Mouse (Mus musculus) left cerebral cortex, adult 11 months (tissue): ENCODE results near the gene Fam114a2.

Experiments
- DNase-seq: peaks from one replicate; pipeline ENCODE4 v3.0.0; 2022; ENCODE audit warnings: low spot score

Fam114a2 gene

DNA sequence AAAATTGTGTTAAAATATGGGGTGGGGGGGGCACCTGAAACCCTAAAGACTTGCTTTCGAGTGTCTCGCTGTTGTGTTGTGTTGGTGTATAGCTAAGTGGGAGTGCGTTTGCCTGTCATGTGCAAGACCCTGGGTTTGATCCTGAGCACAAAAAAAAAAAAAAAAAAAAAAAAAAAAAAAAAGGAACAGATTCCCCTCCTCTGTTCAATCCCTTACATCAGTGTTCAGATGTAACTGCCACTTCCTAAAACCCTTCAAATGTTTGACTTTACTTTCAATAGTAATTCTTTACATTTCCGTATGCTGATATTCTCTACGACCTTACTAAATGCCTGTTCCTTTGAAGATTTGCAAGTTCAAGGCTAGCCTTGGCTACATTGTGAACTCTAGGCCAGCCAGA is 887 bp upstream of the Fam114a2 start:
- DNase-seq: no peak

DNA sequence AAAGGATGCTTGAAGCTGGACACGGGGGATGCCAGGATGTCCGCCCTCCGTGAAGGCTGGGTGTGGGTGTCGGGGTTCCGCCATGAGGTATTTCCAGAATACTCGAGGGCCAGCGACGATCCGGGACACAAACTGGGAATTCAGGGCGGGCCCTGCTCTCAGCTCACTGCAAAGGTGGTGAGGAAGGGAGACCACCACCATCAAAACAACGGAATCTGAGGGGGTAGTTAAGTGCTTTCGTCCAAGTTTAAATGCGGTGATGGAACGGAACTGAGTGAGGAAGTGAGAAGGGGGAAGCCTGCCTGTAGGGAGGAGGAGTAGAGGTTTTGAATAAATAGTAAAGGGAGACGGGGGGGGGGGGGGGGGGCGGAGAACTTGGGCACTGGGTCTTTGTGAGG is 333 bp upstream of the Fam114a2 start:
- DNase-seq: peak; percentile 8

DNA sequence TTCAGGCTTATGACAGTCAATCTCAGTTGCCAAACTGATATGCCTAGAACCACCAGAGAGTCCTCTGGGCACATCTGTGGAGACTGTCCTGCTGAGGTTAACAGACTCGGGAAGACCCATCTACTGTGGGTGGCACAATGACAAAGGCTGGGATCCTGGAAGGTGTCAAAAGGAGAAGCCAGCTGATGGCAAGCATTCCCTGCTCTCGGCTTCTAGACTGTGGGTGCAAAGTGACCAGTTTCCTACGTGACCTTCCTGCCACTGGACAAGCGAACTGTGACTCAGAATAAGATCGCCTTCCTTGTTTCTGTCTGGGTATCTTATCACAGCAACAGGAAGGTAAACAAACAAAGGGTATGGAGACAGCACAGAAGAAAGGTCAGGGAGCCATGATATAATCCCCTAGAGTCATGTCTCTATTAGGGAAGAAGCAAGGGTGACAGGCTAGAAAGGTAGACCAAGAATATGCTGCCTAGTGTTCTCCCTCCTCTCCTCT is 1.4 kb downstream of the Fam114a2 start:
- no peak for DNase-seq

DNA sequence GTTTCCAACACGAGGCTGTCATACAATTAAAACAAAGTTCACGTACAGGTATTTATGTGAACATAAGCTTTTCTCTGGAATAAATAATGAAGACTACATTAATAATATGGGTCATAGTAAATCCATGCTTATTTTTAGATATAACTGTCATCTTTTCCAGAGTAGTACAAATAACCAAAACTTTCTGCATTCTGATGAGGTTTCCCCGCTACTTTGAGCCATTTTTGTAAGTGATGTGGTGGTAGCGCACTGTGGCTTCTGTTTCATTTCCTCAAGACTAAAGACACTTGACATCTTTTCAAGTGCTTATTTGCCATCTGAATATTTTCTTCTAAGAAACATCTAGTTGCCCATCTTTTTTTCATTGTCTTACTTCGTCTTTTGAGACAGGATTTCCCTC is 3.2 kb downstream of the Fam114a2 start:
- DNase-seq: no peak

GRCm38 (mm10) chr11:57506899-57507298 is 11.5 kb downstream of the Fam114a2 start:
- no peak for DNase-seq

- no peak for DNase-seq
Observed at GRCm38 (mm10) chr11:57503155-57503554, 15.3 kb downstream of the Fam114a2 start.

GRCm38 (mm10) chr11:57498215-57498614 is 20.2 kb downstream of the Fam114a2 start:
- DNase-seq: no peak

DNA sequence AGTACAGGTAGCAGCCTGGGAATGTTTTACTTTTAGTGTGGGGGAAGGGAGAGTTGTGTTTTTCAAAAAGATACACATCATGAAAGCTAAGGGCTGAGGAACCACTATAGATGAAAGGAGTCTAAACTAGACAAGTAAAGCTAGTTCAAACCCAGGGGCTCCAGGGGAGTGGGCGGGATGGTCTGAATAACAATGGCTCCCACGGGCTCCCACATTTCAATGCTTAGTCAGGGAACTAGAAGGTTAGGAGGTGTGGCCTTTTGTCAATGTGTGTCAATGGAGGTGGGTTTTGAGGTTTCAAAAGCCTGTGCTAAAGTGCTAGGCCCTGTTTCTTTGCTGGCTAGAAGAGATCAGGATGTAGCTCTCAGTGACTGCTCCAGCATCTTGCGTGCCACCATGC is 20.7 kb downstream of the Fam114a2 start:
- no peak for DNase-seq

DNA sequence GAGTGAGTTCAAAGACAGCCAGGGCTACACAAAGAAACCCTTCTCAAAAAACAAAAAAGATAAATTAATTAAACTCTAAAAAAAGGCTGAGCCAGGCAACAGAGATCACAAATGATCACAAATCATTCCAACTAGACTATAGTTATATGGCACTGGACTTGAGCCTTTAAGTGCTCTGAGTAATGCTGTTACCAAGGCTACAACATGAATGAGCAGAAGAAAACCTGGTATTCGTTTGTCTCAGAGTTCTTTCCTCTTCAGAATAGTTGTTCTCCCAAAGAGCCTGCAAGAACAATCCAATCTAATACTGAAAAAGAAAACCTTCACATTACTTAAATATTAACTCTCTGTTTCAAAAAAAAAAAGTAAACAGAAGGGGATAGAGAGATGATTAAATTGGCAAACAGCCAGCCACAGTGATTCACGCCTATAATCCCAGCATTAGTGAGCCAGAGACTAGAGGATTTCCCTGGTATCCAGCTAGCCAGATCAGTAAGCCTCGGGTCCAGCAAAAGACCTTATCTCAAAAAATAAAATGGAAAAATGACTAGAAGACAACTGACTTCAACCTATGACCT is 21.9 kb downstream of the Fam114a2 start:
- no peak for DNase-seq

DNA sequence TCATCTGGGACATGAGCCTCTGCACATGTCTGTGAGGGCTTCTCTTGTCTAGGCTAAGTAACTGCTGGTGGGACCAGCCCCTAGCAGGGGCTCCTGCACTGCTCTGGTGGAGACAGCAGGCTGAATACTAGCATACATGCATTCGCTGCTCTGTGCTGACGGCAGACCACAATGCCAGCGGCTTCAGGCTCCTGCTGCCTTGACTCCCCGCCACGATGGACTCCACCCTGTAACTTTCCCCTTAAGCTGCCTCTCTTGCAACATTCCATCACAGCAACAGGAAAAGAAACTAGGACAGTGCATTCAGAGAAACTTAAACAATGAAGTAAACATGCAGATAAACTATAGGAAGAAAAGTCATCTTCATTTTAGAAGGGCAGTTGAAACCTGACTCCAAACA is 30.0 kb downstream of the Fam114a2 start:
- DNase-seq: no peak

GRCm38 (mm10) chr11:57478077-57478476 is 40.3 kb downstream of the Fam114a2 start:
- DNase-seq: no peak

DNA sequence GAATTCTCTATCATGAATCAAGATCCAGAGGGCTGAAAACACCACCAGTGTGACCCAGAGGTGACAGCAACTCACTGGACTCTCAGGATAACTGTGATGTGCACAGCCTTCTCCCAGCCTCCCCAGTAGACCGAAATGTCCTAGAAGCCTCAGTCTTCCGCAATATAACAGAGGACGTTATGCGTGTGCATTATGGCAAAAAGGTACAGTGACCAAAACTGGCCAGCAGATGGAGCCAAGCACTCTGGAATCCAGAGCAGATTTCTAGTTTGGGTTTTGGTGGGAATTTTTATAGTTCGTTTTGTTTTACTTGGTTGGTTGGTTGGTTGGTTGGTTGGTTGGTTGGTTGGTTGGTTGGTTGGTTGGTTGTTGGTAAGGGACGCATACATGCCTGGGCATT is 43.3 kb downstream of the Fam114a2 start:
- no peak for DNase-seq

- peak; percentile 18 for DNase-seq
Observed at GRCm38 (mm10) chr11:57474296-57474941, 44.0 kb downstream of the Fam114a2 start.

- no peak for DNase-seq
Observed at GRCm38 (mm10) chr11:57470979-57471378, 47.4 kb downstream of the Fam114a2 start.

GRCm38 (mm10) chr11:57470056-57470455 is 48.4 kb downstream of the Fam114a2 start:
- DNase-seq: no peak

DNA sequence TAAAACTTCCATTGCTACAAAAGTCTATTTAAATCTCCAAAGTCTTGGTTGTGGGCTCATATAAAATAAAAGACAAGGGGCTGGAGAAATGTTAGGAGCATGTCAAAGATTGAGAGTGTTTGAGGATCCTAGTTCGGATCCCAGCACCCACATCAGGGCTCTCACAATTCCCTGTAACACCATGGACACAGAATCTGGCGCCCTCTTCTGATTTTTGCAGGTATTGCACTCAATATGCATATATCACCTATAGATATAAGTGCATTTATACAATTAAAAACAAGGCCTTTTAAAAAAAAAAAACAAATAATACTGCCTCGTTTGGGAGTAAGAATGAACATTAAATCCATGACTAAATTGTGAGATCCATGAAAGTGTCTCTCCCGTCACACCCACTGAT is 49.7 kb downstream of the Fam114a2 start:
- DNase-seq: no peak

DNA sequence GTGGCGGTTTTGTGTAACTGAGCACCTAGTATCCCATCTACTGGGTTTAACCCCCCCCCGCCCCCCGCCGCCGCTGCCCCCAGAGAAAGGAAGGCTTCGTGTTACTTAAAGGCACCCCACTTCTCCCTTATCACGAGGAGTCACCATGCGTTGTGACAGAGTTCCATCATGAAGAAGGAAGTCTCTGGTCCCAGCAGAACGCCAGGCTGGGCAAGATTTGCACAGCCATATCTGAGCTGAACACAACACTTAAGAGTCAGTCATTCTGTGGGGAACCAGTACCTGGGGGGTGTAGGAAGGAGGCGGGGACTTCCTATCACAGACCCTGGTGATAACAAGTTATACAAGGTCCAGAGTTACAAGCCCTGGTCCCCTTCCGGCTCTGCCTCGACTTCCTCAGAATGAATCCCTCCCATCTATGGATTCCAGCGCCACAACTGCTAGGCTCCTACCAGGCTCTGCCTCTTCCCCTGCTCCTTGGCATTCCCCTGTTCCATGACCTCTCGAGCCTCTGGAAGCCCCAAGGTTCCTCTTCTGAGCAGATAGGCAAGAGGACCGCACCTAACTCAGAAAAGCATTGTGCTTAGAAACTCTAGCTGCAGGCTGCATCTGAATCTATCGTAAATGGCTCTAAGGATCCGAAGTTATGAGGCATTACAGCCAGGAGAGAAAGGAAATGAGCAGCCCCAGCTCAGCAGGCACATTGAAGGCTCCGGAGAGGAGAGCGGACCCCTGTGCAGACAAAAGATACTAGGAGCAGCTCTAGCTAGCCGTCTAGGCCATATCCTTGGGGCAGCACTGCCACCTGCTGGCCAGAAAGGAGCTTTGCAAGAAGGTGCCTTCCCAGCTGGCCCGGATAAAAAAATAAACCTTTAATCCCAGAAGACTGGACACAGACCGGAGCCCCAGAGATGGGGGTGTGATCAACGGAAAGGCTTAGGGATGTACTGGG is 51.0 kb downstream of the Fam114a2 start:
- DNase-seq: peak; percentile 18

DNA sequence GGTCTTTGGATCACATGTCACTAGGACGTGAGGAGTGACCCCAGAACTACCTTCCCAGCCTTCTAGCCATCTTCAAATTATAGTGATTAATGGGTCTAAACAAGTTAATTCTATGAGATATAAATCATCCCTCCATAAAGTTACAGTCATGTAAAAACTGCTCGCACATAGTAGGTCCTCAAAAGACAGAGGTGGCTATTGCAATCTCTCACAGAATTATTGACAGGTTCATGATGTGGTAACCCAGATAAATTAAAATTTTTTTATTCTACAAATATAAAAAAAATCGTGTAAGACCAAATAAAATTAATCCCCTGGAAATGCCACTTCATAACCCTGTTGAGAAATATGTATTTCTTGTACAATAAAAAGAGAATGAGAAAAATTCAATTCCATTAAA is 52.6 kb downstream of the Fam114a2 start:
- DNase-seq: no peak

- no peak for DNase-seq
Observed at GRCm38 (mm10) chr11:57465025-57465424, 53.4 kb downstream of the Fam114a2 start.

DNA sequence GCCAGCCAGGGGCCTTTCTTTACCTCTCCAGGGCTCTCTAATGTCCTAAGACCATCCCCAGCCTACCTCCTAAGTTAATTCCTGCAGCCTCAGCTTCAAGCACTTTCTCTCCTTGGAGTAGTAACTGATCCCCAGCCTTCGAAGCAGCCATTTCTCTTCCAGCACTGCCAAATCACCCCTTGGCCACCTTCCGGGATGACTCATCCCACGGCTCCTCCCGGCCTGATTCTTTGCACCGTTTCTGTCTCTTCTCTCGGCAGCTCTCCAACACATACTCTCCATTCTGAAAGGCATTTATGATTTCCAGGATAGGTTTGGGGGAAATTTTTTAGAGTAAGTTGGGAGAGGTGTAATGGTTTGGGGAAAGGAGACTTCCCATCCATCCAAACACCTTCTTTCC is 58.7 kb downstream of the Fam114a2 start:
- no peak for DNase-seq

DNA sequence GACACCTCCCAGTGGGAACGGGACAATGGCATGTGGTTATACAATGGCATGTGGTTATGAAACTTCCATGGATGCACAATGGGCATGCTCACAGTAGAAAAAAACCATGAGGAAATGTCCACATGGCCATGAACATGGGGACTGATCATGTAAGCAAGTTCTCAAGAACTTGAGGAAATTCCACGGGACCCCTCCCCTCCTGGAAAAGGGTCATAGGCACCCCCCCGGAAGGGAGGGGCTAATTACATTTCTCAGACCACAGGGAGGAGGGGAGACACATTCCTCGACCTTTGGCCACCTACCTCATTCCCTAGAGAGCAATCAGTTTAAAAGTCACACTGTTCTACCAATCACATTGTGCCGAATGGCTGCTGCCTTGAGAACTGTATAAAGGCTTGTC is 64.0 kb downstream of the Fam114a2 start:
- DNase-seq: no peak

- no peak for DNase-seq
Observed at GRCm38 (mm10) chr11:57445237-57445962, 73.0 kb downstream of the Fam114a2 start.
